Mouse (Mus musculus) lung, postnatal 36 days (tissue): ENCODE data around the gene Pnldc1.
"Not testable (repeated sequence)": the region's sequence is repeated elsewhere in the genome, so short reads cannot be mapped to it uniquely, and the experiment has no call there.

Source experiments
- DNase-seq: peaks from one replicate; pipeline ENCODE4 v3.0.0; 2022; ENCODE audit warnings: mixed read lengths

Pnldc1 gene

GRCm38 (mm10) chr17:12905810-12906209 lies 4.2 kb downstream of the Pnldc1 start:
- no peak for DNase-seq

GRCm38 (mm10) chr17:12904349-12904748 lies 5.7 kb downstream of the Pnldc1 start:
- no peak for DNase-seq

GRCm38 (mm10) chr17:12903372-12904333 lies 6.4 kb downstream of the Pnldc1 start:
- peak; percentile 70 for DNase-seq

GRCm38 (mm10) chr17:12902291-12902690 lies 7.7 kb downstream of the Pnldc1 start:
- DNase-seq, result no peak

- not testable (repeated sequence) for DNase-seq
Observed at GRCm38 (mm10) chr17:12898607-12899006, 11.4 kb downstream of the Pnldc1 start.

- DNase-seq, result no peak
Observed at GRCm38 (mm10) chr17:12897674-12898073, 12.4 kb downstream of the Pnldc1 start.

GRCm38 (mm10) chr17:12892033-12892432 lies 18.0 kb downstream of the Pnldc1 start:
- DNase-seq, result no peak

- DNase-seq, result no peak
Observed at GRCm38 (mm10) chr17:12891054-12891453, 19.0 kb downstream of the Pnldc1 start.

GRCm38 (mm10) chr17:12887021-12887775 lies 22.8 kb downstream of the Pnldc1 start:
- DNase-seq, result peak; percentile 12

- no peak for DNase-seq
Observed at GRCm38 (mm10) chr17:12886620-12887019, 23.4 kb downstream of the Pnldc1 start.

GRCm38 (mm10) chr17:12881216-12881615 lies 28.8 kb downstream of the Pnldc1 start:
- no peak for DNase-seq

- peak; percentile 93 for DNase-seq
Observed at GRCm38 (mm10) chr17:12880178-12880577, 29.9 kb downstream of the Pnldc1 start.

- no peak for DNase-seq
Observed at GRCm38 (mm10) chr17:12875734-12876133, 34.3 kb downstream of the Pnldc1 start, which contains the start of gene Mrgprh. Gene Mrgprh, plus strand, starts transcription at chr17:12876034.

GRCm38 (mm10) chr17:12872275-12873028 lies 37.6 kb downstream of the Pnldc1 start:
- DNase-seq, result no peak

- DNase-seq, result no peak
Observed at GRCm38 (mm10) chr17:12868640-12869039, 41.4 kb downstream of the Pnldc1 start.

- no peak for DNase-seq
Observed at GRCm38 (mm10) chr17:12868043-12868442, 42.0 kb downstream of the Pnldc1 start, which contains the start of gene Mas1. Gene Mas1, minus strand, starts transcription at chr17:12868143.

GRCm38 (mm10) chr17:12866853-12867252 lies 43.2 kb downstream of the Pnldc1 start:
- DNase-seq, result no peak

GRCm38 (mm10) chr17:12865407-12865806 lies 44.6 kb downstream of the Pnldc1 start:
- no peak for DNase-seq

- DNase-seq, result no peak
Observed at GRCm38 (mm10) chr17:12864111-12864510, 45.9 kb downstream of the Pnldc1 start.

- DNase-seq, result no peak
Observed at GRCm38 (mm10) chr17:12859006-12859520, 51.0 kb downstream of the Pnldc1 start.

GRCm38 (mm10) chr17:12858072-12858471 lies 52.0 kb downstream of the Pnldc1 start:
- peak; percentile 22 for DNase-seq

- no peak for DNase-seq
Observed at GRCm38 (mm10) chr17:12857395-12857794, 52.6 kb downstream of the Pnldc1 start.
